Mouse (Mus musculus): Measurements from ENCODE around the gene Gm11237.
"Not testable (repeated sequence)": the region's sequence is repeated elsewhere in the genome, so short reads cannot be mapped to it uniquely, and the experiment has no call there.

Gene Gm11237

GRCm38 (mm10) chr4:73622684-73623083 lies at the start of gene Gm11237:
Gene Gm11237 (plus strand): TSS chr4:73622984.
- not testable (repeated sequence) for DNase-seq

- DNase-seq: no peak
These were observed 23.5 kb upstream of the Gm11237 start for GRCm38 (mm10) chr4:73599248-73599647.

GRCm38 (mm10) chr4:73607581-73607980 lies 15.2 kb upstream of the Gm11237 start, which contains the start of gene Gm11238:
Gene Gm11238 (plus strand): TSS chr4:73607881.
- not testable (repeated sequence) for DNase-seq

- DNase-seq: not testable (repeated sequence)
These were observed 15.0 kb downstream of the Gm11237 start, which contains the start of gene Gm11236 for GRCm38 (mm10) chr4:73637821-73638220. Gene Gm11236 (plus strand): TSS chr4:73638121.

- peak; percentile 0 for DNase-seq
These were observed 39.1 kb downstream of the Gm11237 start for GRCm38 (mm10) chr4:73661864-73662263.

- not testable (repeated sequence) for DNase-seq
These were observed 45.3 kb downstream of the Gm11237 start, which contains the start of gene Gm11239 for GRCm38 (mm10) chr4:73668054-73668453. Gene Gm11239 (plus strand): TSS chr4:73668354.

Data from lung, postnatal 14 days (tissue).